ENCODE assay signal across 8 mouse cellular contexts in genomic region chr1:172520576-172521440, GRCm38 (mm10). TPM values are rescaled to one million over a fixed set of nuclear protein-coding genes. Genes with fewer than 3 reads are reported as not detected.
DNase-seq lines count a peak whose midpoint lies in the region; ATAC-seq lines count a peak whose summit lies in the region.

TSS of gene Cfap45 (plus strand) at chr1:172520801.

- peaks cover 17% of the 10 kb centered on the region for H3K4me1 ChIP-seq in hindbrain, embryonic 14.5 days (replicated peaks; ENCODE audit: control insufficient read depth, insufficient read depth, low read length)

- H3K4me2 ChIP-seq in hindbrain, embryonic 14.5 days (replicated peaks), result peak within 1 kb of the TSS; percentile 54

- H3K4me3 ChIP-seq in hindbrain, embryonic 14.5 days (replicated peaks; ENCODE audit: low read length), result peak within 1 kb of the TSS; percentile 19

- H3K9me3 ChIP-seq in hindbrain, embryonic 14.5 days (ENCODE audit: control insufficient read depth, low read length), result peaks cover 7% of the 10 kb centered on the region; the same call in 1 of the 2 replicates

- no peak within 1 kb of the TSS for H3K27ac ChIP-seq in hindbrain, embryonic 14.5 days

- H3K9ac ChIP-seq in hindbrain, embryonic 14.5 days, result peak within 1 kb of the TSS; percentile 14; the same call in 1 of the 2 replicates

- DNase-seq in ES-CJ7 (ENCODE audit: low read depth, low spot score), result peak; percentile 99
- DNase-seq in brain, embryonic 18.5 days (ENCODE audit: low read depth, low spot score), result peak; percentile 80
- DNase-seq in frontal cortex, postnatal 36 days (ENCODE audit: low spot score in 2 of 2), result peak; percentile 75 to 77
- peak; percentile 89 for DNase-seq in hindbrain, embryonic 14.5 days (ENCODE audit: low spot score)
- DNase-seq in layer of hippocampus, postnatal 36 days, result peak; percentile 72
- DNase-seq in lung, postnatal 10 days, result peak; percentile 94
- peak; percentile 80 for DNase-seq in ovary, postnatal 36 days (ENCODE audit: low spot score)
- DNase-seq in thymus, postnatal 25 days, result peak; percentile 85

- no peaks in the 10 kb centered on the region for H3K27me3 ChIP-seq in hindbrain, embryonic 14.5 days (ENCODE audit: control insufficient read depth, insufficient read depth, low read length)

- 5% methylated on average over 28 of the region's 28 CpGs for WGBS in hindbrain, embryonic 14.5 days

- peak; percentile 91 for ATAC-seq in hindbrain, embryonic 14.5 days (ENCODE audit: low FRiP score)

- H3K36me3 ChIP-seq in hindbrain, embryonic 14.5 days (replicated peaks; ENCODE audit: control insufficient read depth, insufficient read depth), result no peaks in the 10 kb centered on the region

RNA-seq across cellular contexts. Expression of gene Cfap45, which starts in this region (rescaled TPM):
- polyA plus RNA-seq in hindbrain, embryonic 14.5 days (2014; fragmentation: Nextera tagmentation; extraction: Ambion mirVana), result 3.7 and 5.5 TPM in 2 replicates
- total RNA-seq in layer of hippocampus, postnatal 36 days (2021), result 1 to 10 TPM; 4.0 to 5.5 TPM
